Comparison of ENCODE assay signal across 17 mouse cellular contexts in genomic region chr12:75077175-75077574, GRCm38 (mm10).
DNase-seq lines count a peak whose midpoint lies in the region.
"Had no signal": no experiment of that assay in that cellular context is flagged by ENCODE, and none has a peak within 500 bp of the region (broad histone marks: within the 10 kb centered on the region; RNA-seq: fewer than 3 reads in every experiment).

No protein-coding gene starts in this region.

- peak; percentile 14 to 52 for DNase-seq in frontal cortex, adult 2 months (ENCODE audit: extremely low spot score in 1 of 2, low spot score in 1 of 2)
- DNase-seq in frontal cortex, postnatal 25 days (ENCODE audit: low spot score in 2 of 2): no peak
- DNase-seq in kidney, postnatal 14 days: peak; percentile 2
- no peak for DNase-seq in kidney, postnatal 25 days
- peak; percentile 8 to 42 for DNase-seq in right cerebral cortex, postnatal 36 days (ENCODE audit: low spot score in 2 of 2)
- no peak for DNase-seq in right cerebral cortex, postnatal 25 days
- DNase-seq in layer of hippocampus, postnatal 14 days (ENCODE audit: low spot score in 2 of 2): no peak
- DNase-seq: adrenal gland, adult 8-10 months; cerebellum, adult 9-10 months; embryo, embryonic 11 days; gastrocnemius, postnatal 10 days; heart, postnatal 10 days; kidney, adult 2 months; layer of hippocampus, adult 9-11 months; spleen, adult 18-20 months; thymus, adult 18-20 months; thymus, postnatal 25 days had no signal

Comparison
In these comparisons a context has a peak if more than half of its experiments do, and no peak if none do; other contexts are left out.
1. DNase-seq: peak in frontal cortex, adult 2 months (2 of 2), kidney, postnatal 14 days (single experiment) and right cerebral cortex, postnatal 36 days (2 of 2); none in frontal cortex, postnatal 25 days (0 of 2), kidney, postnatal 25 days (0 of 2), right cerebral cortex, postnatal 25 days (single experiment) and layer of hippocampus, postnatal 14 days (0 of 2).